Mouse (Mus musculus): ENCODE measurements around the gene Mfng. TPM values are rescaled to one million over a fixed set of nuclear protein-coding genes. Genes with fewer than 3 reads are reported as not detected.

Mfng gene
- polyA plus RNA-seq, 1 experiment from 2014 or later, result 7.2 TPM

- ATAC-seq (ENCODE audit: low read depth) (no peak), DNase-seq (no peak)
- H3K27me3 ChIP-seq, result no peaks in the 10 kb centered on the region
- 43% methylated on average over 9 of the region's 9 CpGs for WGBS (ENCODE audit: insufficient replicate concordance)
- H3K36me3 ChIP-seq, result no peaks in the 10 kb centered on the region
- H3K9me3 ChIP-seq (replicated peaks), result no peaks in the 10 kb centered on the region
- H3K4me2 ChIP-seq, result no peak overlapping the region
- peaks cover 32% of the 10 kb centered on the region for H3K4me1 ChIP-seq (replicated peaks)
- no peak overlapping the region for H3K9ac ChIP-seq
- H3K4me3 ChIP-seq (replicated peaks), result no peak overlapping the region
- peak overlapping the region; percentile 29; the same call in 1 of the 2 replicates for H3K27ac ChIP-seq
Observed at GRCm38 (mm10) chr15:78787287-78787856, 14.1 kb upstream of the Mfng start.

GRCm38 (mm10) chr15:78786411-78786818 lies 13.1 kb upstream of the Mfng start:
- WGBS (ENCODE audit: insufficient replicate concordance), result 73% methylated on average over 9 of the region's 9 CpGs
- Histone ChIP-seq H3K9me3 (replicated peaks) (no peaks in the 10 kb centered on the region), H3K4me3 (replicated peaks) (no peak overlapping the region), H3K4me1 (replicated peaks) (peaks cover 32% of the 10 kb centered on the region), H3K4me2 (no peak overlapping the region), H3K36me3 (no peaks in the 10 kb centered on the region), H3K27ac (no peak overlapping the region; the same call in 1 of the 2 replicates), H3K27me3 (no peaks in the 10 kb centered on the region), H3K9ac (no peak overlapping the region)
- ATAC-seq (ENCODE audit: low read depth), result no peak
- DNase-seq, result no peak

GRCm38 (mm10) chr15:78785961-78786360 lies 12.7 kb upstream of the Mfng start:
- Histone ChIP-seq H3K4me1 (replicated peaks) (peaks cover 31% of the 10 kb centered on the region), H3K36me3 (no peaks in the 10 kb centered on the region), H3K27ac (no peak overlapping the region; the same call in 1 of the 2 replicates), H3K9me3 (replicated peaks) (no peaks in the 10 kb centered on the region), H3K4me2 (no peak overlapping the region), H3K27me3 (no peaks in the 10 kb centered on the region), H3K4me3 (replicated peaks) (no peak overlapping the region), H3K9ac (no peak overlapping the region)
- no peak for ATAC-seq (ENCODE audit: low read depth)
- WGBS (ENCODE audit: insufficient replicate concordance), result 21% methylated on average over 7 of the region's 7 CpGs
- DNase-seq, result no peak

GRCm38 (mm10) chr15:78785258-78785657 lies 12.0 kb upstream of the Mfng start:
- H3K9me3 ChIP-seq (replicated peaks), result no peaks in the 10 kb centered on the region
- H3K4me2 ChIP-seq, result no peak overlapping the region
- peaks cover 31% of the 10 kb centered on the region for H3K4me1 ChIP-seq (replicated peaks)
- H3K27ac ChIP-seq, result no peak overlapping the region
- H3K9ac ChIP-seq, result no peak overlapping the region
- no peaks in the 10 kb centered on the region; the same call in 1 of the 2 replicates for H3K27me3 ChIP-seq
- H3K4me3 ChIP-seq (replicated peaks), result no peak overlapping the region
- ATAC-seq (ENCODE audit: low read depth) (no peak), DNase-seq (no peak)
- H3K36me3 ChIP-seq, result no peaks in the 10 kb centered on the region
- 75% methylated on average over 7 of the region's 7 CpGs for WGBS (ENCODE audit: insufficient replicate concordance)

- Histone ChIP-seq H3K27ac (no peak overlapping the region), H3K36me3 (no peaks in the 10 kb centered on the region), H3K27me3 (no peaks in the 10 kb centered on the region; the same call in 1 of the 2 replicates), H3K4me1 (replicated peaks) (peaks cover 31% of the 10 kb centered on the region), H3K4me3 (replicated peaks) (no peak overlapping the region), H3K9me3 (replicated peaks) (no peaks in the 10 kb centered on the region), H3K9ac (no peak overlapping the region), H3K4me2 (no peak overlapping the region)
- DNase-seq (no peak), ATAC-seq (ENCODE audit: low read depth) (no peak)
- WGBS (ENCODE audit: insufficient replicate concordance), result 49% methylated on average over 5 of the region's 5 CpGs
Observed at GRCm38 (mm10) chr15:78784520-78784919, 11.2 kb upstream of the Mfng start.

- no peak overlapping the region for H3K4me2 ChIP-seq
- no peak for DNase-seq
- H3K9me3 ChIP-seq (replicated peaks), result no peaks in the 10 kb centered on the region
- 59% methylated on average over 14 of the region's 14 CpGs for WGBS (ENCODE audit: insufficient replicate concordance)
- no peak for ATAC-seq (ENCODE audit: low read depth)
- H3K36me3 ChIP-seq, result no peaks in the 10 kb centered on the region; the same call in 1 of the 2 replicates
- no peak overlapping the region for H3K4me3 ChIP-seq (replicated peaks)
- H3K27ac ChIP-seq, result no peak overlapping the region
- no peak overlapping the region for H3K9ac ChIP-seq
- H3K27me3 ChIP-seq, result no peaks in the 10 kb centered on the region; the same call in 1 of the 2 replicates
- H3K4me1 ChIP-seq (replicated peaks), result peaks cover 32% of the 10 kb centered on the region
Observed at GRCm38 (mm10) chr15:78782348-78783103, 9.3 kb upstream of the Mfng start.

GRCm38 (mm10) chr15:78780908-78781307 lies 7.6 kb upstream of the Mfng start:
- 68% methylated on average over 7 of the region's 7 CpGs for WGBS (ENCODE audit: insufficient replicate concordance)
- DNase-seq, result no peak
- Histone ChIP-seq H3K9ac (no peak overlapping the region), H3K36me3 (peaks cover 7% of the 10 kb centered on the region), H3K4me2 (no peak overlapping the region), H3K9me3 (replicated peaks) (no peaks in the 10 kb centered on the region), H3K4me1 (replicated peaks) (peaks cover 16% of the 10 kb centered on the region), H3K27me3 (no peaks in the 10 kb centered on the region; the same call in 1 of the 2 replicates), H3K27ac (no peak overlapping the region), H3K4me3 (replicated peaks) (no peak overlapping the region)
- ATAC-seq (ENCODE audit: low read depth), result peak; percentile 37; the same call in 1 of the 2 replicates

GRCm38 (mm10) chr15:78780359-78780758 lies 7.1 kb upstream of the Mfng start:
- no peak overlapping the region for H3K9ac ChIP-seq
- H3K4me2 ChIP-seq, result no peak overlapping the region
- H3K4me3 ChIP-seq (replicated peaks), result no peak overlapping the region
- 80% methylated on average over 14 of the region's 14 CpGs for WGBS (ENCODE audit: insufficient replicate concordance)
- peaks cover 13% of the 10 kb centered on the region for H3K4me1 ChIP-seq (replicated peaks)
- no peaks in the 10 kb centered on the region; the same call in 1 of the 2 replicates for H3K27me3 ChIP-seq
- ATAC-seq (ENCODE audit: low read depth) (no peak), DNase-seq (no peak)
- H3K27ac ChIP-seq, result no peak overlapping the region
- no peaks in the 10 kb centered on the region for H3K9me3 ChIP-seq (replicated peaks)
- H3K36me3 ChIP-seq, result peaks cover 11% of the 10 kb centered on the region

GRCm38 (mm10) chr15:78779690-78780089 lies 6.4 kb upstream of the Mfng start:
- Histone ChIP-seq H3K9ac (no peak overlapping the region), H3K9me3 (replicated peaks) (no peaks in the 10 kb centered on the region), H3K27ac (no peak overlapping the region), H3K4me2 (no peak overlapping the region), H3K4me1 (replicated peaks) (peaks cover 13% of the 10 kb centered on the region), H3K4me3 (replicated peaks) (no peak overlapping the region), H3K27me3 (no peaks in the 10 kb centered on the region; the same call in 1 of the 2 replicates), H3K36me3 (peaks cover 11% of the 10 kb centered on the region)
- no peak for DNase-seq
- ATAC-seq (ENCODE audit: low read depth), result no peak
- WGBS (ENCODE audit: insufficient replicate concordance), result 80% methylated on average over 5 of the region's 5 CpGs

- ATAC-seq (ENCODE audit: low read depth), result 0 out of 2 replicates have a peak, but pooled peaks have one; percentile 26
- no peak overlapping the region for H3K4me3 ChIP-seq (replicated peaks)
- 61% methylated on average over 8 of the region's 8 CpGs for WGBS (ENCODE audit: insufficient replicate concordance)
Observed at GRCm38 (mm10) chr15:78779253-78779652, 6.0 kb upstream of the Mfng start.

GRCm38 (mm10) chr15:78778077-78778870 lies 5.0 kb upstream of the Mfng start:
- DNase-seq, result peak; percentile 48
- no peak overlapping the region for H3K4me3 ChIP-seq (replicated peaks)
- no peak overlapping the region for H3K4me2 ChIP-seq
- peak; percentile 30; the same call in 1 of the 2 replicates for ATAC-seq (ENCODE audit: low read depth)
- H3K27ac ChIP-seq, result peak overlapping the region; percentile 37; the same call in 1 of the 2 replicates
- H3K9me3 ChIP-seq (replicated peaks), result no peaks in the 10 kb centered on the region
- no peaks in the 10 kb centered on the region; the same call in 1 of the 2 replicates for H3K27me3 ChIP-seq
- WGBS (ENCODE audit: insufficient replicate concordance), result 65% methylated on average over 13 of the region's 15 CpGs
- H3K9ac ChIP-seq, result no peak overlapping the region
- H3K36me3 ChIP-seq, result peaks cover 11% of the 10 kb centered on the region
- peaks cover 21% of the 10 kb centered on the region for H3K4me1 ChIP-seq (replicated peaks)

More at GRCm38 (mm10) chr15:78779253-78779652, 6.0 kb upstream of the Mfng start:
- H3K36me3 ChIP-seq, result peaks cover 11% of the 10 kb centered on the region
- H3K9ac ChIP-seq, result no peak overlapping the region
- H3K9me3 ChIP-seq (replicated peaks), result no peaks in the 10 kb centered on the region
- H3K4me1 ChIP-seq (replicated peaks), result peaks cover 13% of the 10 kb centered on the region
- no peaks in the 10 kb centered on the region; the same call in 1 of the 2 replicates for H3K27me3 ChIP-seq
- DNase-seq, result no peak
- no peak overlapping the region for H3K27ac ChIP-seq
- H3K4me2 ChIP-seq, result no peak overlapping the region
